In the genomic region with DNA sequence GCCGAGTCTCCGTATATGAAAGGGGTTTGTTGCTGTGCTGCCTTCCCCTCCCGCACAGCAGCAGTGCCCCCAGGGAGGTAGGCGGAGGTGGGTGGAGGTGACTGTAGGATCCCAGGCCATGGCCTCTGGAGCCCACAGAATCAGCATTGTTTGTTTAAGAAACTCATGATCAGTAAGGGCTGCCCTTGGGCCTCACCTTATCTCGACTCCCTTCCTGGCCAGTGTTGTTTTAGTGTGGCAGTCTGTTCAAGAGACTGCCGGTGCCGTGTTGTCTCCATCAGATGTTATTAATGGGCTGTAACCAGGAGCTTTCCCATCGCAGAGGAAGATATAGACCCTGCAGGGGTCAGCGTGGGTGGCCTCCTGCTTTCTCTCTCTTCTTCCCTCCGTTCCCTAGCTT, we compare ENCODE assay signal across 15 mouse cellular contexts.
DNase-seq lines count a peak whose midpoint lies in the region; ATAC-seq and TF ChIP-seq lines count a peak whose summit lies in the region.
"Had no signal": no experiment of that assay in that cellular context is flagged by ENCODE, and none has a peak within 500 bp of the region (broad histone marks: within the 10 kb centered on the region; RNA-seq: fewer than 3 reads in every experiment).

No protein-coding gene starts in this region.

- DNase-seq in heart, adult 2 months: no peak
- DNase-seq in neural tube, embryonic 11.5 days (ENCODE audit: low spot score): no peak
- DNase-seq in neural tube, embryonic 10.5 days (ENCODE audit: extremely low spot score, low spot score): no peak
- DNase-seq in limb, embryonic 11.5 days (ENCODE audit: low spot score): no peak
- peak; percentile 45 for DNase-seq in testis, postnatal 14 days (ENCODE audit: low spot score)
- no peak for DNase-seq in midbrain, embryonic 11.5 days (ENCODE audit: low spot score, missing footprints)
- DNase-seq: kidney, adult 18-20 months; lung, postnatal 36 days; thymus, postnatal 36 days had no signal

- WGBS in heart, embryonic 11.5 days (ENCODE audit: insufficient replicate concordance): 6% methylated on average over 10 of the region's 10 CpGs
- WGBS in heart, adult 2 months: 50% methylated on average over 10 of the region's 10 CpGs
- WGBS in neural tube, embryonic 11.5 days: 31% methylated on average over 10 of the region's 10 CpGs
- WGBS in limb, embryonic 11.5 days: 19% methylated on average over 10 of the region's 10 CpGs
- 67% methylated on average over 10 of the region's 10 CpGs for WGBS in midbrain, embryonic 11.5 days
- WGBS in hindbrain, embryonic 12.5 days: 42% methylated on average over 10 of the region's 10 CpGs

- H3K9me3 ChIP-seq in heart, embryonic 11.5 days (replicated peaks; ENCODE audit: control insufficient read depth, low read length): no peaks in the 10 kb centered on the region
- H3K9me3 ChIP-seq in neural tube, embryonic 11.5 days (ENCODE audit: control insufficient read depth, low read length): no peaks in the 10 kb centered on the region
- no peaks in the 10 kb centered on the region for H3K9me3 ChIP-seq in limb, embryonic 11.5 days (ENCODE audit: control insufficient read depth, low read length)
- H3K9me3 ChIP-seq in midbrain, embryonic 11.5 days (ENCODE audit: control insufficient read depth, low read length): no peaks in the 10 kb centered on the region
- no peaks in the 10 kb centered on the region for H3K9me3 ChIP-seq in hindbrain, embryonic 12.5 days (replicated peaks)
- H3K9me3 ChIP-seq: limb, embryonic 12.5 days; neural tube, embryonic 15.5 days had no signal

- 0 out of 2 replicates have a peak, but pooled peaks cover 6% of the 10 kb centered on the region for H3K36me3 ChIP-seq in heart, embryonic 11.5 days (ENCODE audit: control insufficient read depth, insufficient read depth, low read length)
- H3K36me3 ChIP-seq in heart, adult 2 months (ENCODE audit: control insufficient read depth, insufficient read depth, low read length): no peaks in the 10 kb centered on the region
- 0 out of 2 replicates have a peak, but pooled peaks cover 2% of the 10 kb centered on the region for H3K36me3 ChIP-seq in neural tube, embryonic 11.5 days (ENCODE audit: control insufficient read depth, insufficient read depth, low read length)
- no peaks in the 10 kb centered on the region; the same call in 1 of the 2 replicates for H3K36me3 ChIP-seq in limb, embryonic 11.5 days (ENCODE audit: control insufficient read depth, insufficient read depth, low read length)
- peaks cover 2% of the 10 kb centered on the region; the same call in 1 of the 2 replicates for H3K36me3 ChIP-seq in midbrain, embryonic 11.5 days (ENCODE audit: control insufficient read depth, insufficient read depth, low read length)
- H3K36me3 ChIP-seq in hindbrain, embryonic 12.5 days: 0 out of 2 replicates have a peak, but pooled peaks cover 4% of the 10 kb centered on the region
- H3K36me3 ChIP-seq: G1E; neural tube, embryonic 15.5 days had no signal

- peak overlapping the region; percentile 38 for H3K27ac ChIP-seq in heart, embryonic 11.5 days (ENCODE audit: low read depth, low read length)
- H3K27ac ChIP-seq in heart, adult 2 months: no peak overlapping the region
- H3K27ac ChIP-seq in neural tube, embryonic 11.5 days (ENCODE audit: low read depth, low read length): 0 out of 2 replicates have a peak overlapping the region, but pooled peaks have one; percentile 17
- H3K27ac ChIP-seq in limb, embryonic 11.5 days (replicated peaks; ENCODE audit: low read depth, low read length): no peak overlapping the region
- H3K27ac ChIP-seq in midbrain, embryonic 11.5 days (ENCODE audit: low read depth, low read length): no peak overlapping the region
- H3K27ac ChIP-seq in hindbrain, embryonic 12.5 days: no peak overlapping the region
- H3K27ac ChIP-seq: limb, embryonic 12.5 days; neural tube, embryonic 15.5 days had no signal

- H3K27me3 ChIP-seq in heart, embryonic 11.5 days (ENCODE audit: control insufficient read depth, insufficient read depth, low read length): no peaks in the 10 kb centered on the region
- H3K27me3 ChIP-seq in heart, adult 2 months (ENCODE audit: control insufficient read depth, insufficient read depth, low read length): no peaks in the 10 kb centered on the region
- no peaks in the 10 kb centered on the region for H3K27me3 ChIP-seq in neural tube, embryonic 11.5 days (ENCODE audit: control insufficient read depth, insufficient read depth, low read length)
- no peaks in the 10 kb centered on the region for H3K27me3 ChIP-seq in limb, embryonic 11.5 days (ENCODE audit: control insufficient read depth, insufficient read depth, low read length)
- no peaks in the 10 kb centered on the region for H3K27me3 ChIP-seq in midbrain, embryonic 11.5 days (ENCODE audit: control insufficient read depth, insufficient read depth, low read length)
- no peaks in the 10 kb centered on the region for H3K27me3 ChIP-seq in hindbrain, embryonic 12.5 days
- H3K27me3 ChIP-seq: limb, embryonic 12.5 days; neural tube, embryonic 15.5 days had no signal

- TF ChIP-seq POLR2A in heart, adult 2 months (IDR thresholded peaks at IDR 0.05; ENCODE audit: insufficient read depth, low read depth, low read length): no peak

- no peak overlapping the region for H3K4me3 ChIP-seq in heart, embryonic 11.5 days (ENCODE audit: low read depth, low read length)
- H3K4me3 ChIP-seq in heart, adult 2 months: no peak overlapping the region
- no peak overlapping the region for H3K4me3 ChIP-seq in neural tube, embryonic 11.5 days (ENCODE audit: low read depth, low read length)
- no peak overlapping the region for H3K4me3 ChIP-seq in limb, embryonic 11.5 days (ENCODE audit: low read depth, low read length)
- no peak overlapping the region for H3K4me3 ChIP-seq in midbrain, embryonic 11.5 days (ENCODE audit: low read depth, low read length)
- H3K4me3 ChIP-seq in hindbrain, embryonic 12.5 days: no peak overlapping the region
- H3K4me3 ChIP-seq: limb, embryonic 12.5 days; neural tube, embryonic 15.5 days had no signal

- peaks cover 46% of the 10 kb centered on the region for H3K4me1 ChIP-seq in heart, embryonic 11.5 days (ENCODE audit: control insufficient read depth, insufficient read depth, low read length)
- peaks cover 3% of the 10 kb centered on the region for H3K4me1 ChIP-seq in heart, adult 2 months (ENCODE audit: control insufficient read depth, insufficient read depth, low read length)
- H3K4me1 ChIP-seq in neural tube, embryonic 11.5 days (ENCODE audit: control insufficient read depth, insufficient read depth, low read length): 0 out of 2 replicates have a peak, but pooled peaks cover 9% of the 10 kb centered on the region
- H3K4me1 ChIP-seq in limb, embryonic 11.5 days (ENCODE audit: control insufficient read depth, insufficient read depth, low read length): peaks cover 5% of the 10 kb centered on the region; the same call in 1 of the 2 replicates
- H3K4me1 ChIP-seq in midbrain, embryonic 11.5 days (ENCODE audit: control insufficient read depth, insufficient read depth, low read length): peaks cover 4% of the 10 kb centered on the region; the same call in 1 of the 2 replicates
- peaks cover 14% of the 10 kb centered on the region; the same call in 1 of the 2 replicates for H3K4me1 ChIP-seq in hindbrain, embryonic 12.5 days

- TF ChIP-seq EP300 in heart, adult 2 months (IDR thresholded peaks at IDR 0.05; ENCODE audit: insufficient read depth, low read depth, low read length): no peak

- 0 out of 2 replicates have a peak overlapping the region, but pooled peaks have one; percentile 1 for H3K9ac ChIP-seq in heart, embryonic 11.5 days (ENCODE audit: low read depth, low read length)
- H3K9ac ChIP-seq in heart, adult 2 months (ENCODE audit: low read depth, low read length): no peak overlapping the region
- H3K9ac ChIP-seq in neural tube, embryonic 11.5 days (ENCODE audit: low read length): no peak overlapping the region
- H3K9ac ChIP-seq in limb, embryonic 11.5 days (ENCODE audit: low read length): no peak overlapping the region
- no peak overlapping the region for H3K9ac ChIP-seq in midbrain, embryonic 11.5 days (ENCODE audit: low read length)
- H3K9ac ChIP-seq in hindbrain, embryonic 12.5 days: no peak overlapping the region
- H3K9ac ChIP-seq: limb, embryonic 12.5 days; neural tube, embryonic 15.5 days had no signal

- peak; percentile 78 for ATAC-seq in heart, embryonic 11.5 days (replicated peaks; ENCODE audit: insufficient number of reproducible peaks, low FRiP score, low TSS enrichment)
- ATAC-seq in neural tube, embryonic 11.5 days (ENCODE audit: insufficient read depth, low FRiP score, low TSS enrichment): no peak
- ATAC-seq in limb, embryonic 11.5 days (ENCODE audit: insufficient number of reproducible peaks, low FRiP score, low TSS enrichment, low read depth): 0 out of 2 replicates have a peak, but pooled peaks have one; percentile 13
- no peak for ATAC-seq in midbrain, embryonic 11.5 days (ENCODE audit: low FRiP score)
- ATAC-seq in hindbrain, embryonic 12.5 days (ENCODE audit: low FRiP score): no peak
- ATAC-seq: midbrain, embryonic 16.5 days had no signal

- no peak for TF ChIP-seq CTCF in heart, adult 2 months (IDR thresholded peaks at IDR 0.05)

- H3K4me2 ChIP-seq in heart, embryonic 11.5 days: peak overlapping the region; percentile 35
- no peak overlapping the region for H3K4me2 ChIP-seq in neural tube, embryonic 11.5 days (ENCODE audit: low read depth)
- no peak overlapping the region for H3K4me2 ChIP-seq in limb, embryonic 11.5 days (ENCODE audit: low read depth, severe bottlenecking)
- no peak overlapping the region for H3K4me2 ChIP-seq in midbrain, embryonic 11.5 days
- H3K4me2 ChIP-seq in hindbrain, embryonic 12.5 days (replicated peaks): no peak overlapping the region
- H3K4me2 ChIP-seq: limb, embryonic 12.5 days; neural tube, embryonic 15.5 days had no signal

- no peaks in the 10 kb centered on the region for H3K79me2 ChIP-seq in heart, adult 2 months (replicated peaks; ENCODE audit: control insufficient read depth, insufficient read depth, low read length)

- intact Hi-C loops in heart, adult 2 months (cut with DNase I): no loop called here

Comparison
In these comparisons a context has a peak if more than half of its experiments do, and no peak if none do; other contexts are left out.
1. H3K27ac ChIP-seq: peak in heart, embryonic 11.5 days (single experiment) and neural tube, embryonic 11.5 days (single experiment); none in heart, adult 2 months (single experiment), limb, embryonic 11.5 days (single experiment), midbrain, embryonic 11.5 days (single experiment) and hindbrain, embryonic 12.5 days (single experiment).
2. ATAC-seq: peak in heart, embryonic 11.5 days (single experiment) and limb, embryonic 11.5 days (single experiment); none in neural tube, embryonic 11.5 days (single experiment), midbrain, embryonic 11.5 days (single experiment) and hindbrain, embryonic 12.5 days (single experiment).